Mouse (Mus musculus) bone marrow, adult 2 months (tissue): ENCODE data around the gene Spry2.

Experiments
- CTCF ChIP-seq: fragments of 200-500 bp; IDR thresholded peaks from 2 replicates; pipeline ENCODE4 v1.5.1; 2011; ENCODE audit warnings: low read length, control low read depth; ENCODE audit not compliant: control insufficient read depth, insufficient read depth
- POLR2A ChIP-seq: fragments of 200-500 bp; IDR thresholded peaks from 2 replicates; pipeline ENCODE4 v1.6.1; 2011; ENCODE audit warnings: low read depth, mild to moderate bottlenecking, control low read depth, low read length, borderline replicate concordance; ENCODE audit not compliant: control insufficient read depth

GRCm38 (mm10) chr14:105922427-105922826 is 25.8 kb upstream of the Spry2 start:
- TF ChIP-seq CTCF = no peak
- TF ChIP-seq POLR2A = no peak
